Mouse (Mus musculus): ENCODE results near the gene Tbc1d22a. TPM values are rescaled to one million over a fixed set of nuclear protein-coding genes. Genes with fewer than 3 reads are reported as not detected.
"Not testable (repeated sequence)": the region's sequence is repeated elsewhere in the genome, so short reads cannot be mapped to it uniquely, and the experiment has no call there.

The Tbc1d22a gene
- total RNA-seq, 1 experiment, result 19.2 TPM

- in situ Hi-C loops (cut with MboI; ENCODE audit: low sequenced_read_pairs in 2 of 2, unreplicated experiment in 2 of 2), result no loop called here
- Histone ChIP-seq H3K9me3 (ENCODE audit: control insufficient read depth, insufficient read depth, low read depth, low read length) (no peaks in the 10 kb centered on the region), H3K4me3 (ENCODE audit: insufficient read depth in 1 of 2, low read depth in 1 of 2, low read length in 2 of 2, poor library complexity in 1 of 2, severe bottlenecking in 1 of 2) (no peak overlapping the region), H3K9ac (ENCODE audit: insufficient read depth, low read depth, low read length, poor library complexity, severe bottlenecking) (no peak overlapping the region), H3K36me3 (ENCODE audit: control insufficient read depth, insufficient read depth, low read length, poor library complexity, severe bottlenecking) (no peaks in the 10 kb centered on the region), H3K4me1 (ENCODE audit: control insufficient read depth in 2 of 2, insufficient read depth in 2 of 2, low read length in 2 of 2, poor library complexity in 1 of 2) (peaks cover 0 to under 1% of the 10 kb centered on the region in 2 experiments; a peak in 2 of 4 replicates), H3K27ac (ENCODE audit: insufficient read depth, low read depth, low read length, poor library complexity, severe bottlenecking) (no peak overlapping the region)
- no peak for TF ChIP-seq HCFC1 (IDR thresholded peaks at IDR 0.05; ENCODE audit: borderline replicate concordance, insufficient read depth, low read length)
- TF ChIP-seq ZNF384 (IDR thresholded peaks at IDR 0.05; ENCODE audit: low read depth, low read length), result 0 out of 2 replicates have a peak, but pooled peaks have one; percentile 43
- TF ChIP-seq CHD2 (IDR thresholded peaks at IDR 0.05; ENCODE audit: low read depth, low read length), result no peak
- DNase-seq (ENCODE audit: low read depth, low spot score), result no peak
These were observed 22.3 kb upstream of the Tbc1d22a start for GRCm38 (mm10) chr15:86191933-86192332.

GRCm38 (mm10) chr15:86194676-86195453 lies 19.4 kb upstream of the Tbc1d22a start:
- DNase-seq (ENCODE audit: low read depth, low spot score); H3K9me3 ChIP-seq (ENCODE audit: control insufficient read depth, insufficient read depth, low read depth, low read length); H3K36me3 ChIP-seq (ENCODE audit: control insufficient read depth, insufficient read depth, low read length, poor library complexity, severe bottlenecking); in situ Hi-C loops (cut with MboI; ENCODE audit: low sequenced_read_pairs in 2 of 2, unreplicated experiment in 2 of 2); H3K27ac ChIP-seq (ENCODE audit: insufficient read depth, low read depth, low read length, poor library complexity, severe bottlenecking); H3K4me1 ChIP-seq (ENCODE audit: control insufficient read depth in 2 of 2, insufficient read depth in 2 of 2, low read length in 2 of 2, poor library complexity in 1 of 2): not testable (repeated sequence)
- Histone ChIP-seq H3K9ac (ENCODE audit: insufficient read depth, low read depth, low read length, poor library complexity, severe bottlenecking) (peak overlapping the region; percentile 50; the same call in 1 of the 2 replicates), H3K4me3 (ENCODE audit: insufficient read depth in 1 of 2, low read depth in 1 of 2, low read length in 2 of 2, poor library complexity in 1 of 2, severe bottlenecking in 1 of 2) (peak overlapping the region; percentile 32 to 46; a peak in 3 of 4 replicates)

GRCm38 (mm10) chr15:86199052-86199451 lies 15.2 kb upstream of the Tbc1d22a start:
- H3K4me3 ChIP-seq (ENCODE audit: insufficient read depth in 1 of 2, low read depth in 1 of 2, low read length in 2 of 2, poor library complexity in 1 of 2, severe bottlenecking in 1 of 2), result no peak overlapping the region
- no peak for DNase-seq (ENCODE audit: low read depth, low spot score)
- H3K36me3 ChIP-seq (ENCODE audit: control insufficient read depth, insufficient read depth, low read length, poor library complexity, severe bottlenecking), result no peaks in the 10 kb centered on the region
- H3K4me1 ChIP-seq (ENCODE audit: control insufficient read depth in 2 of 2, insufficient read depth in 2 of 2, low read length in 2 of 2, poor library complexity in 1 of 2), result peaks cover 0 to 18% of the 10 kb centered on the region in 2 experiments; a peak in 1 of 4 replicates
- in situ Hi-C loops (cut with MboI; ENCODE audit: low sequenced_read_pairs in 2 of 2, unreplicated experiment in 2 of 2), result no loop called here
- H3K27ac ChIP-seq (ENCODE audit: insufficient read depth, low read depth, low read length, poor library complexity, severe bottlenecking), result no peak overlapping the region
- no peak overlapping the region for H3K9ac ChIP-seq (ENCODE audit: insufficient read depth, low read depth, low read length, poor library complexity, severe bottlenecking)
- TF ChIP-seq ZNF384 (IDR thresholded peaks at IDR 0.05; ENCODE audit: low read depth, low read length) (no peak), HCFC1 (IDR thresholded peaks at IDR 0.05; ENCODE audit: borderline replicate concordance, insufficient read depth, low read length) (no peak), ZC3H11A (IDR thresholded peaks at IDR 0.05; ENCODE audit: borderline replicate concordance, low read depth, low read length) (no peak), MAFK (IDR thresholded peaks at IDR 0.05; ENCODE audit: insufficient read depth, low read depth, low read length) (no peak), CHD2 (IDR thresholded peaks at IDR 0.05; ENCODE audit: low read depth, low read length) (no peak)
- no peaks in the 10 kb centered on the region for H3K9me3 ChIP-seq (ENCODE audit: control insufficient read depth, insufficient read depth, low read depth, low read length)

- H3K4me1 ChIP-seq (ENCODE audit: control insufficient read depth in 2 of 2, insufficient read depth in 2 of 2, low read length in 2 of 2, poor library complexity in 1 of 2), result peaks cover 0 to 18% of the 10 kb centered on the region in 2 experiments; a peak in 1 of 4 replicates
- no peak overlapping the region for H3K27ac ChIP-seq (ENCODE audit: insufficient read depth, low read depth, low read length, poor library complexity, severe bottlenecking)
- DNase-seq (ENCODE audit: low read depth, low spot score), result no peak
- no peaks in the 10 kb centered on the region for H3K36me3 ChIP-seq (ENCODE audit: control insufficient read depth, insufficient read depth, low read length, poor library complexity, severe bottlenecking)
- in situ Hi-C loops (cut with MboI; ENCODE audit: low sequenced_read_pairs in 2 of 2, unreplicated experiment in 2 of 2), result no loop called here
- no peak overlapping the region for H3K4me3 ChIP-seq (ENCODE audit: insufficient read depth in 1 of 2, low read depth in 1 of 2, low read length in 2 of 2, poor library complexity in 1 of 2, severe bottlenecking in 1 of 2)
- TF ChIP-seq CHD2 (IDR thresholded peaks at IDR 0.05; ENCODE audit: low read depth, low read length) (no peak), MAFK (IDR thresholded peaks at IDR 0.05; ENCODE audit: insufficient read depth, low read depth, low read length) (no peak), ZNF384 (IDR thresholded peaks at IDR 0.05; ENCODE audit: low read depth, low read length) (no peak), ZC3H11A (IDR thresholded peaks at IDR 0.05; ENCODE audit: borderline replicate concordance, low read depth, low read length) (no peak), HCFC1 (IDR thresholded peaks at IDR 0.05; ENCODE audit: borderline replicate concordance, insufficient read depth, low read length) (no peak)
- no peaks in the 10 kb centered on the region for H3K9me3 ChIP-seq (ENCODE audit: control insufficient read depth, insufficient read depth, low read depth, low read length)
- no peak overlapping the region for H3K9ac ChIP-seq (ENCODE audit: insufficient read depth, low read depth, low read length, poor library complexity, severe bottlenecking)
These were observed 14.8 kb upstream of the Tbc1d22a start for GRCm38 (mm10) chr15:86199482-86199881.

GRCm38 (mm10) chr15:86200169-86200568 lies 14.1 kb upstream of the Tbc1d22a start:
- in situ Hi-C loops (cut with MboI; ENCODE audit: low sequenced_read_pairs in 2 of 2, unreplicated experiment in 2 of 2), result no loop called here
- Histone ChIP-seq H3K9ac (ENCODE audit: insufficient read depth, low read depth, low read length, poor library complexity, severe bottlenecking) (no peak overlapping the region), H3K36me3 (ENCODE audit: control insufficient read depth, insufficient read depth, low read length, poor library complexity, severe bottlenecking) (no peaks in the 10 kb centered on the region)

More at GRCm38 (mm10) chr15:86200169-86200568, 14.1 kb upstream of the Tbc1d22a start:
- no peak for DNase-seq (ENCODE audit: low read depth, low spot score)
- H3K9me3 ChIP-seq (ENCODE audit: control insufficient read depth, insufficient read depth, low read depth, low read length), result no peaks in the 10 kb centered on the region
- no peak overlapping the region for H3K4me3 ChIP-seq (ENCODE audit: insufficient read depth in 1 of 2, low read depth in 1 of 2, low read length in 2 of 2, poor library complexity in 1 of 2, severe bottlenecking in 1 of 2)
- TF ChIP-seq MAFK (IDR thresholded peaks at IDR 0.05; ENCODE audit: insufficient read depth, low read depth, low read length) (no peak), HCFC1 (IDR thresholded peaks at IDR 0.05; ENCODE audit: borderline replicate concordance, insufficient read depth, low read length) (no peak), ZNF384 (IDR thresholded peaks at IDR 0.05; ENCODE audit: low read depth, low read length) (no peak), ZC3H11A (IDR thresholded peaks at IDR 0.05; ENCODE audit: borderline replicate concordance, low read depth, low read length) (no peak), CHD2 (IDR thresholded peaks at IDR 0.05; ENCODE audit: low read depth, low read length) (no peak)
- no peak overlapping the region for H3K27ac ChIP-seq (ENCODE audit: insufficient read depth, low read depth, low read length, poor library complexity, severe bottlenecking)
- H3K4me1 ChIP-seq (ENCODE audit: control insufficient read depth in 2 of 2, insufficient read depth in 2 of 2, low read length in 2 of 2, poor library complexity in 1 of 2), result peaks cover 0 to 20% of the 10 kb centered on the region in 2 experiments; a peak in 2 of 4 replicates

Data from ES-E14 (cell line).